Mouse (Mus musculus): ENCODE data around the gene Ppcdc. TPM values are rescaled to one million over a fixed set of nuclear protein-coding genes. Genes with fewer than 3 reads are reported as not detected.
"Not testable (repeated sequence)": the region's sequence is repeated elsewhere in the genome, so short reads cannot be mapped to it uniquely, and the experiment has no call there.

The Ppcdc gene
- polyA plus RNA-seq, 1 experiment from 2014 or later: 24.3 TPM

DNA sequence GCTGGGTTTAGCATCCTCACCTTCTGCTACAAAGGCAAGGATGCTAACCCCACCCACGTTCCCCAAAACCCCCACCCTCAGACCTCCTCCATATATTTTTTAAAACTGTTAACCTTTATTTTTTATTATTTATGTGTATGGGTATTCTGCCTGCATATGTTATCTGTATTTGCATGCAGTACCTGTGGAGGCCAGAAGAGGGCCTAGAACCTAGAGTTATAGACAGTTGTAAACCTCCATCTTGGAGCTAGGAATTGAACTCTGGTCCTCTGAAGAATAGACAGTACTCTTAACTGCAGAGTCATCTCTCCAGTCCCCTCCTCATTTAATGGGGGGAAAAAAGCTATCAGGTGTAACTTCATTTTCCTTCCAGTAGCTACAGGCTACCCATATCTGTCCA lies 9.8 kb upstream of the Ppcdc start:
- H3K4me2 ChIP-seq (replicated peaks): no peak overlapping the region
- ATAC-seq (ENCODE audit: low FRiP score, low read depth): no peak
- H3K36me3 ChIP-seq: peaks cover 36% of the 10 kb centered on the region
- no peak overlapping the region for H3K9ac ChIP-seq
- H3K27ac ChIP-seq: no peak overlapping the region
- no peaks in the 10 kb centered on the region for H3K27me3 ChIP-seq (replicated peaks)
- H3K4me3 ChIP-seq: no peak overlapping the region
- no peaks in the 10 kb centered on the region for H3K9me3 ChIP-seq
- H3K4me1 ChIP-seq: no peaks in the 10 kb centered on the region
- WGBS: 63% methylated on average over 1 of the region's 1 CpGs

DNA sequence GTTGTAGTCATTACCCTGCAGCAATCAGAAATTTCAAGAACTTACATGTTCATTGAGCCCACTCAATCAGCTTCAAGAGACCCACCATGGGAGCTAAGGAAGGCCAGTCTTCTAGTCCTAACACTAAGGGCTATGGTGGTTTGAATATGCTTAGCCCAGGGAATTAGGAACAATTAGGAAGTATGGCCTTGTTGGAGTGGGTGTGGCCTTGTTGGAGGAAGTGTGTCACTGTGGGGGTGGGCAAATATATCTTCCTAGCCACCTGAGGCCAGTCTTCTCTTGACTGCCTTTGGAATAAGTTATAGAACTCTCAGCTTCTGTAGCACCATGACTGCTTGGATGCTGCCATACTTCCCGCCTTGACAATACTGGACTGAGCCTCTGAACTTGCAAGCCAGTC lies 696 bp upstream of the Ppcdc start:
- WGBS: 98% methylated on average over 1 of the region's 1 CpGs
- Histone ChIP-seq H3K36me3 (peaks cover 31% of the 10 kb centered on the region), H3K4me2 (replicated peaks) (no peak overlapping the region), H3K27ac (no peak overlapping the region), H3K4me3 (no peak overlapping the region), H3K27me3 (replicated peaks) (no peaks in the 10 kb centered on the region), H3K9ac (no peak overlapping the region), H3K9me3 (no peaks in the 10 kb centered on the region), H3K4me1 (no peaks in the 10 kb centered on the region; the same call in 1 of the 2 replicates)
- ATAC-seq (ENCODE audit: low FRiP score, low read depth): no peak

DNA sequence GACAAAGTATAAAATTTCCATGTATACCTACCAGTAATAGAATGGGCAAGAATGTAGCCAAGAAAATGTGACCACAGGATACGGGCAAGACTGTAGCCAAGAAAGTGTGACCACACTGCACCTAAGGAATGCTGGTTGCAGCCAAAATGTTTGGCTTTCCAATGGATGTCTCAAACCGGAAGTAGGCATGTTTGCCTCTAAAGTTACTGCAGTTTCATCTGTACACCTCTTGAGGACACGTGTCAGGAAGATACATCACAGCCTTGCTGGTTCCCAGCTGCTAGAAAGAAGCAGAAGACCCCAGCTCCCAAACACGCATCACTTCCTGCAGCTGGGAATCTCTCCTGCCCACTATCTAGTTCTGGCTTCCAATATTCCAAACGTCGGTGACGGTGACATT lies 841 bp downstream of the Ppcdc start:
- 60% methylated on average over 7 of the region's 7 CpGs for WGBS
- H3K4me2 ChIP-seq (replicated peaks): peak overlapping the region; percentile 68
- no peaks in the 10 kb centered on the region for H3K27me3 ChIP-seq (replicated peaks)
- no peak for ATAC-seq (ENCODE audit: low FRiP score, low read depth)
- H3K27ac ChIP-seq: no peak overlapping the region
- H3K4me3 ChIP-seq: no peak overlapping the region
- H3K9ac ChIP-seq: peak overlapping the region; percentile 53; the same call in 1 of the 2 replicates
- no peaks in the 10 kb centered on the region; the same call in 1 of the 2 replicates for H3K4me1 ChIP-seq
- H3K9me3 ChIP-seq: no peaks in the 10 kb centered on the region
- H3K36me3 ChIP-seq: peaks cover 22% of the 10 kb centered on the region

DNA sequence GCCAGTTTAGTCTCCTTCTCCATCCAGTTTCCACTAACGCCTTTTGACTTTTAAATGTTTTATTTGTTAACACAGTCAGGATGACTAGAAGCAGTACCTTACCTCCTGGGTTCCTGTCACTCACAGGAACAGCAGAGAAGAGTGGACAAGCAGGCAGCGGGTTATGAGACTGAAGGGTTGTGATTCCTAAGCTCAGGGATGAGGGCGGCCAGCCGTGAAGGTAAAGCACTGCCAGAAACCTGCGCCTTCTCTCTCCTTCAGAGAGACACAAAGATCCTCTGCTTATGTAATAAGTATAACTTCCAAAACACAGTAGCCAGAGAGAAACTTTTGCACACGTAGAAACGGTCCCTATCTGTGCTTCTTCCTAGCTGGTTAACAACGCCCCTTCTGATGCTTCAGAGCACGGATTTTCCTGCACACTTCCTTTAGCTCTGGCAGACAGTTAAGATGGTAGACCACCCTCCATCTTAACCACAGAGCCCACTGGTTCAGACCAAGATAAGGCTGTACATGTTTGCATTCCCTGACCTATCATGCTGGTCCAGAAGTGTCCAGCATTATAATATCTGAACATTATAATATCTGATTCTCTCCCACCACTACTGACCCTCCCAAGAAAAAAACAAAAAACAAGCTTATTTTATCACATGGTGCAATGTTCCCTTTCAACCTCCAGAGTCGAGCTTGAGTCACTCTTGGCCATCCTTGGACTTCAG lies 1.9 kb downstream of the Ppcdc start:
- no peak overlapping the region for H3K9ac ChIP-seq
- H3K27ac ChIP-seq: no peak overlapping the region
- no peak overlapping the region for H3K4me2 ChIP-seq (replicated peaks)
- peaks cover 6% of the 10 kb centered on the region for H3K4me1 ChIP-seq
- no peaks in the 10 kb centered on the region for H3K9me3 ChIP-seq
- peaks cover 14% of the 10 kb centered on the region for H3K36me3 ChIP-seq
- ATAC-seq (ENCODE audit: low FRiP score, low read depth): no peak
- H3K4me3 ChIP-seq: no peak overlapping the region
- WGBS: 88% methylated on average over 10 of the region's 10 CpGs
- no peaks in the 10 kb centered on the region for H3K27me3 ChIP-seq (replicated peaks)

DNA sequence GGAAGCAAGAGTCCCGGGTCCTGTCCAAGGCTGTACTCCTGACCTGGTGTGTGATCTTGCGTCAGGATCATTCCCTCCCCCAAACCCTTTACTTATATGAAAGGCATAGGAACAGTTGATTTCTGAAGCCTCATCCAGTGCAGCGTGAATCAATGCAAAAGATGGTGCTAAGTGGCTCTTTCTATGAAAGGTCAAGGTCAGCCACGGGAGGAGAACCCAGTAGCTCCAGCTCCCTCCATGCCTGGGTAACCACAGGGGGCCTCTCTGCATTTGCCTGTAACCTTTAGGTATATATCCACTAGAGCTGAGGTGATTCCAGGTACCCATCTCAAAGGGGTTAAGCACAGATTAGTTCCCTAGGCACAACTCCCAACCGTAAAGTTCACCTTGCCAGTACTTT lies 3.8 kb downstream of the Ppcdc start:
- ATAC-seq (ENCODE audit: low FRiP score, low read depth): no peak
- no peaks in the 10 kb centered on the region for H3K27me3 ChIP-seq (replicated peaks)
- no peaks in the 10 kb centered on the region for H3K9me3 ChIP-seq
- H3K4me3 ChIP-seq: no peak overlapping the region
- H3K27ac ChIP-seq: no peak overlapping the region
- 90% methylated on average over 5 of the region's 5 CpGs for WGBS
- 0 out of 2 replicates have a peak, but pooled peaks cover 2% of the 10 kb centered on the region for H3K36me3 ChIP-seq
- H3K4me1 ChIP-seq: peaks cover 15% of the 10 kb centered on the region
- no peak overlapping the region for H3K9ac ChIP-seq
- H3K4me2 ChIP-seq (replicated peaks): no peak overlapping the region

DNA sequence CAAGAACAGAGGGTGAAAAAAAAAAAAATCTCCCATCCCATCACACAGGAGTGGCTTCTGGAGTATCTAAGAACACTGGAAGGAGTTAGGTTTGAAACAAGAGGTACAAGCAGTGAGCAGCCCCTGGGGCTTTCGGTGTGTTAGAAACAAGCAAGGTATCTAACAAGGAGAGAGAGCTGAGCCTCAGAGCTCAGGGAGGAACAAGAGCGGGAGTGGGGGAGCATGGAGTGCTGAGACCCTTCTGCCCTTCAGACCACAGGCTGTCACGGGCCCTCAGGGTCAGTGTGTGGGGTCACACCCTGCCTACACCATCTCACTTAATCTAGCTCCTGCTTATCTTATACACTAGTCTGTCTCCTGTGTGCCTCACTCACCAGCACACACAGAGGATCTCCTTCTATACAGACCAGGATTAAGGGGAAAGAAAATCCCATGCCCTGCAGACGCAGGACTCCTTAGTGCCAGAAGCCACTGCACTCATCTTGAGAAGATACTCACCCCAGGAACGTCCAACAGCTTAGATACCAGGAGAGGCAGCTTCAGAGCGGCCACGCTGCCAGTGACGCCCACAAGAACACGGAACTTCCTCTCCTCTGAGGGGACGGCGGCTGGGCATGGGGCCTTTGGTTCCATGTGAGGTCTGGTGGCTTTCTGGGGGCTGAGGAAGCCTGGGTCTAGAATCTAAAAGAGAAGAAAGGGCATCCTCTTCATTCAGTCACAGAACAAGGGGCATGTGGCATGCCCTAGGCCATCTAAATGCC lies 5.3 kb downstream of the Ppcdc start:
- H3K4me1 ChIP-seq: peaks cover 20% of the 10 kb centered on the region
- no peak overlapping the region for H3K9ac ChIP-seq
- H3K4me2 ChIP-seq (replicated peaks): no peak overlapping the region
- H3K9me3 ChIP-seq: no peaks in the 10 kb centered on the region
- no peaks in the 10 kb centered on the region for H3K27me3 ChIP-seq (replicated peaks)
- 91% methylated on average over 11 of the region's 11 CpGs for WGBS
- no peak overlapping the region for H3K27ac ChIP-seq
- no peak overlapping the region for H3K4me3 ChIP-seq
- H3K36me3 ChIP-seq: no peaks in the 10 kb centered on the region
- no peak for ATAC-seq (ENCODE audit: low FRiP score, low read depth)

DNA sequence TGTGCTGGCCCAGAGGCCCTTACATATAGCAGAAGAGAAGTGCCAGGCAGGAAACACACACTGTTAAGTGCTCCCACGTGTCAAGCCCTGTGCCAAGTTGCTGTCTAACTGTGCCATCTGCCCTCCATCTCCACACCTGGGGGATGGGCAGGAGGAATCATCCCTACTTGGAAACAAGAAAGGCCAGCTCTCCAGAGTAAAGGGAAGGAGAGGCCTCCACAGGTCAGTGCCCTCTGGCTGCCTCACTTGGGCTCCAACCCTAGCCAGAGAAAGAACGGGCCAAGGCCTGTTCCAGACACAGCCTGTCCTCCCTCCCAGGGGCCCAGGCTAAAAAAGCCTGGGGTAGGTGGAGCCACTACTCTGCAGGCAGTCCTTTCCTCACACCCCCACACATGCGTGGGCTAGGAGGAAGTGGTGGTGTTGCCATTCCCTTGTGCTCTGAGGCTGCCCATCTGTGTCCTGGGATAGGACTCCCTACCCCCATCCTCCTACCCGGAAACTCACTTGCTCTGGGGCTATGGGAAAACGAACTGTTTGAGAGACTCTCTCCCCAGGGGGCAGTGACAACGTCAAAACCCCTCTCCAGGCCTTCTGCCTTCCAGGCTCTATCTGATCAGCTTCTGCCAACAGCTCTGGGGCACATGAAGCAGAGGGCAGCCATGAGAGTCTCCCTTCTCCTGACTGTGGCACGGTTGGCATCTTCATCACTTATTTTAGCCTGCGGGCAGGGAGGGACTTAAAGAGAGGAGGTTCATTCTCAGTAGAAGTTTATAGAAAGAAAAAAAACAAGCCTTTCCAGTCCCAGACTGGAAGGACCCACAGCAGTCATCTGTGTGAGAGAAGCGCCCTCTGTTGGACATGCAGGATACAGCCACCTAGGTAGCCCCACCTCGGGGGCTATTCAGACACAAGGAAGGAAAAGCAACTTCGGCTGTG lies 6.6 kb downstream of the Ppcdc start:
- peak; percentile 48; the same call in 1 of the 2 replicates for ATAC-seq (ENCODE audit: low FRiP score, low read depth)
- peak overlapping the region; percentile 10; the same call in 1 of the 2 replicates for H3K9ac ChIP-seq

DNA sequence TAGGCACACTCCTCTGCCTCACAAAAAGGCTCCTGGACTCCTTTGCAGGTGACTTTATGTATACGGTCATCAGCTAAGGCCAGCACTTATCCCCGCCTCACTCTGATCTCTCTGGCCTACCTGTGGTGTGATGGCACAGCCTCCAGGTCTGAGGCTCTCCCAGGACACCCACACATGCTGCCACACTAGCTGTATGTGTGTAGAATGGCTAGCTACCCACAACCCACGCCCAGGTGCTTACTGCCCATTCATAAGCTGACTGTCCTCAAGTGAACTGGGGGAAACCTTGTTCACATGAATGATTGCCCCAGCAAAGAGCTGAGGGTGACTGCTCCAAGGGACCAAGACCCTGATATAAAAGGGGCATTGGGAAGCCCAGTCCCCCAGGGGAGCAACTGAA lies 7.4 kb downstream of the Ppcdc start:
- H3K4me1 ChIP-seq: peaks cover 20% of the 10 kb centered on the region
- no peak overlapping the region for H3K4me3 ChIP-seq
- no peaks in the 10 kb centered on the region for H3K9me3 ChIP-seq
- no peak overlapping the region for H3K4me2 ChIP-seq (replicated peaks)
- no peak for ATAC-seq (ENCODE audit: low FRiP score, low read depth)
- H3K27ac ChIP-seq: no peak overlapping the region
- no peaks in the 10 kb centered on the region for H3K27me3 ChIP-seq (replicated peaks)
- H3K9ac ChIP-seq: no peak overlapping the region
- 89% methylated on average over 3 of the region's 3 CpGs for WGBS
- H3K36me3 ChIP-seq: no peaks in the 10 kb centered on the region

More for the DNA sequence above, 6.6 kb downstream of the Ppcdc start:
- Histone ChIP-seq H3K9me3 (no peaks in the 10 kb centered on the region), H3K4me1 (peaks cover 20% of the 10 kb centered on the region), H3K36me3 (no peaks in the 10 kb centered on the region), H3K27me3 (replicated peaks) (no peaks in the 10 kb centered on the region), H3K27ac (no peak overlapping the region), H3K4me3 (no peak overlapping the region), H3K4me2 (replicated peaks) (no peak overlapping the region)
- WGBS: 22% methylated on average over 11 of the region's 11 CpGs

DNA sequence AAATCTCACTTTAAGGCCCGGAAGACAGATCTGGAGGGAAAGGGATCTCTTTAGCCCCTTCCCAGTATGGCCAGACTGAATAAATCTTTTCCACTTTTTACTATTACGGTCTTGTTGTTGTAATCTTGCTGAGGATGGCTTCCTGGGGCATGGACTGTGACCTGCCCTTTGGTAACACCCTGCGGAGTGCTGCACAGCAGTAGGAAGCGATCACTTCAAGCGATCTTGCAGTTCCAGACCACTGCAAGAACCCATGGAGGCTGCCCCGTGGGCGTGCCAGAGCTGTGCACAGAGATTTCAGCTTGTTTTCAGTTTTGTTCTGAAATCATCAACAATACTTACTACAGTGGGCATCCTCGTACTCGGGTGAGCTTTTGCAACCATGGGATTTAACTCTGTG lies 8.7 kb downstream of the Ppcdc start:
- no peaks in the 10 kb centered on the region for H3K27me3 ChIP-seq (replicated peaks)
- peak overlapping the region; percentile 42; the same call in 1 of the 2 replicates for H3K9ac ChIP-seq
- ATAC-seq (ENCODE audit: low FRiP score, low read depth): no peak

DNA sequence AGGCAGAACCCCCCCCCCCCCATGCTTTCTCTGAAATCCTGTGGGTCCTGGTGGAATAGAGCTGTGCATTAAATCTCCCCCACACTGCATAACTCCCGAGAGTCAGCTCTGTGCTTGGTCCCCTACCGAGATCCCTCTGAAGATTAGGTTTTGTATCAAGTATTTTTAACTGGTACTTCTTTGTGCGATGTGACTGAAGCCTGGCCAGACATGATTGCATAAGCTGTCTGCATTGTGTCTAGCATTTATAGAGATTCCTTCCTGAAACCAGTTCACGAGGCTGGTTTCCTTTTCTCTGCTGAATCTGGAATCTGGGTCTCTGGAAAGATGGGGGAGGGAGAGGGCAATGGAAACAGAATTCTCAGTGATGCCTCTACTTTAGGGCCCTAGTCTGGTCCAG lies 11.5 kb downstream of the Ppcdc start:
- no peak overlapping the region for H3K4me3 ChIP-seq
- H3K9me3 ChIP-seq: no peaks in the 10 kb centered on the region
- no peak overlapping the region for H3K9ac ChIP-seq
- H3K27ac ChIP-seq: no peak overlapping the region
- H3K27me3 ChIP-seq (replicated peaks): no peaks in the 10 kb centered on the region
- H3K4me2 ChIP-seq (replicated peaks): no peak overlapping the region
- no peaks in the 10 kb centered on the region for H3K36me3 ChIP-seq
- ATAC-seq (ENCODE audit: low FRiP score, low read depth): no peak
- H3K4me1 ChIP-seq: peaks cover 17% of the 10 kb centered on the region
- 79% methylated on average over 4 of the region's 4 CpGs for WGBS

More for the DNA sequence above, 8.7 kb downstream of the Ppcdc start:
- WGBS: 45% methylated on average over 9 of the region's 9 CpGs
- Histone ChIP-seq H3K4me2 (replicated peaks) (no peak overlapping the region), H3K4me3 (no peak overlapping the region), H3K36me3 (no peaks in the 10 kb centered on the region), H3K4me1 (peaks cover 20% of the 10 kb centered on the region), H3K27ac (no peak overlapping the region), H3K9me3 (no peaks in the 10 kb centered on the region)

DNA sequence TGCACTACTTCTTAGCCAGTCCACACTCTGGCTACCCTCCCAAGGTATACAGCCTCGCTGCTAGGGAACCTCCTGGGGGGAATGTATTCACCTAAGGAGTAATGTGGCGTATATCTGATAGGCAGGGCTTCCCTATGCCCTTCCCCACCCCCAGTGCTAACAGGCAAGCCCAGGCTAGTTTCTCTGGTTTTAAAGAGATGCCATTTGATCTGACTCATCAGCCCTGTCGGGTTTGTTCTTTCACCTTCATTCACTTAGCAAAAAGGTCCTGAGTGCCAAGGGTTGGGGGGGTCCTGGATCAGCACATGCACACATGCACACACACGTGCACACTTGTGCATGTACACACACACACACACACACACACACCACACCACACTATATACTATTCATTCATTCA lies 12.0 kb downstream of the Ppcdc start:
- ATAC-seq (ENCODE audit: low FRiP score, low read depth): no peak
- Histone ChIP-seq H3K27ac (no peak overlapping the region), H3K27me3 (replicated peaks) (no peaks in the 10 kb centered on the region), H3K4me2 (replicated peaks) (no peak overlapping the region), H3K9me3 (no peaks in the 10 kb centered on the region), H3K36me3 (no peaks in the 10 kb centered on the region), H3K9ac (no peak overlapping the region), H3K4me1 (peaks cover 12% of the 10 kb centered on the region), H3K4me3 (no peak overlapping the region)
- WGBS: 79% methylated on average over 4 of the region's 4 CpGs

DNA sequence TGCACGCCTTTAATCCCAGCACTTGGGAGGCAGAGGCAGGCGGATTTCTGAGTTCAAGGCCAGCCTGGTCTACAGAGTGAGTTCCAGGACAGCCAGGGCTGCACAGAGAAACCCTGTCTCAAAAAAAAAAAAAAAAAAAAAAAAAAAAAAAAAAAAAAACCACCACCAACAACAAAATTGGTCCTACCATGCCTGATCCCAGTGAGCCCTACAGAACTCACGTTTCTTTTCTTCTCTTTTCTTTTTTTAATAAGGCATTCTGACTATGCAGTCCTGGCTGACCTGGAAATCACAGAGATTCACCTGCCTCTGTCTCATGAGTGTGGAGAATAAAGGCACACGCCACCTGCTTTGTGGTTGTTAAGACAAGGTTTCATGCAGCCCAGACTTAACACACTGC lies 12.8 kb downstream of the Ppcdc start:
- WGBS: 87% methylated on average over 4 of the region's 4 CpGs
- not testable (repeated sequence) for H3K4me2 ChIP-seq (replicated peaks); H3K27ac ChIP-seq; H3K9ac ChIP-seq; H3K4me3 ChIP-seq; H3K27me3 ChIP-seq (replicated peaks); H3K36me3 ChIP-seq; H3K4me1 ChIP-seq; H3K9me3 ChIP-seq; ATAC-seq (ENCODE audit: low FRiP score, low read depth)
